Mouse (Mus musculus): ENCODE results near the gene Lmo7.

Lmo7 gene

DNA sequence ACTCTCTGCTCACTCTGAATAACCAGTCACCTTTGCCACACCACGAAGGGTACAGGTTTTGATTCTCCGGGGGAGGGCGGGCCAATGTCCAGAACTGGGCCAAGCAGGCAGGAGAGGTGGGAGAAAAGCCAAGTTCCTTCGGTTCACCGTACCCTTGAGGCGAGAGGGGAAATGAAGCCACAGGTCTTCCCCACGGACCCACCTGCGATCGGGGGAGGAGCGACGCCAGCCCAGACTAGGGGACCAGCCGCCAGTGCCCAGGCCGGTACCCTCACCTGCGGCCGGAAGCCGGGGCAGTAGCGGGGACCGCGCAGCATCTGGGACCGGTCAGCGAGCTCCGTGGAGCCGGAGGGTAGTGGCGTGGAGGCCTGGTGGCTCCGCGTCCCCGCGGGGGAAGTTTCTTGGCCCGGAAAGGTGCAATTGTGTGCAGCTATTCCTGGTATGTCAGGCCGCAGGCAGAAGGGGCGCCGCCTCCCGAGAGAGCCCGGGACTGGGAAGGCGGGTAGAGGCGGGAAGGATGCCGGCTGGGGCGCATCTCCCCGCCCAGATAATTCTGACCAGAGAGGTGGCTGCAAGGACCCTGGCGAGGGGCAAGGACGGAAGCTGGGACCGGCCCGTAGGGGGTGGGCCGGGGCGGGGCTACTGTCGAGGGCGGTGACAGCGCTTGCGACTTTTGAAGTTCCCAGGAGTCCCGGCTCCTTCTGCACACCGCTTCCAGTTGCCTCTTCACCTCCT is at the start of gene Lmo7, which contains the start of gene Gm9922:
TSS of gene Lmo7 (plus strand) at position 721 of the 735 bp plus-strand sequence.
TSS of gene Gm9922 (minus strand) at position 578 of the 735 bp plus-strand sequence.
- in situ Hi-C loops (cut with MboI, MseI) = no loop called here

- in situ Hi-C loops (cut with MboI, MseI) = no loop called here
Measured at GRCm38 (mm10) chr14:101687696-101688095, 42.1 kb upstream of the Lmo7 start.

DNA sequence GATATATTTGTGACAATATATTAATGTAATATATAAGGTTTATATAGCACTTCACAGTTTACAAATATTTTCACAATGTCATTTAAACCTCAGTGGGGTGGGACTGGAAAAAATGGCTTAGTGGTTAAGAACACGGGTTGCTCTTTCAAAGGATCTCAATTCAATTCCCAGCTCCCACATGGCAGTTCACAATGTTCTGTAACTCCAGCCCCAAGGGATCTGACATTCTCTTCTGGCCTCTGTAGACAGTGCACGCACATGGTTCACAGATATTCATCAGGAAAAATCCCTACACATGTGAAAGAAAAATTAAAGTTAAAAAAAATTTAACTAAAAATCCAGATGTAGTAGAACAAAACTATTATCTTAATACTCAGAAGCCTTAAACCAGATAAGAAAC is 41.4 kb upstream of the Lmo7 start:
- in situ Hi-C loops (cut with MboI, MseI) = no loop called here

DNA sequence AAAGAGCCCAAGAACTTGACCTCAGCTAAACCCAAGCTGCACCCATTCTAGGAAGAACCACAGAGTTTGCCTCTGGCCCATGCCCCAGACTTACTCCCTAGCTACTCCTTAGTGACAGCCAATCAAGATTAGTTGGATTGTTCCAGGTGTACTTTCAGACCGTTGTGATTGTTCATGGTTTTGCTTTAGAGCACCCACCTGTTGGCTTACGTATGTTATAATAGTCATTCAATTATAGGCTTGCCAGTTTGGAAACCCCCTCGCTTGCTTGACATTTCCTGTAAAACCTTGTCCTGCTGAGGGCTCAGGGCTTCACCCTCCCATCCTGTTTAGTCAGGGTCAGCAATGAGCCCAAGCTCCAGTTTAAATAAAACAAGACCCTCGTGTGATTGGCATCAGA is 25.3 kb upstream of the Lmo7 start:
- in situ Hi-C loops (cut with MboI, MseI) = loop anchor here in 1 of 2 experiments (10.0 kb wide), 1 partner anchor 1590 kb away; no protein-coding TSS in a partner anchor

- in situ Hi-C loops (cut with MboI, MseI) = loop anchor here in 1 of 2 experiments (10.0 kb wide), 1 partner anchor 1592 kb away; no protein-coding TSS in a partner anchor
Measured at GRCm38 (mm10) chr14:101707088-101707487, 22.7 kb upstream of the Lmo7 start.

DNA sequence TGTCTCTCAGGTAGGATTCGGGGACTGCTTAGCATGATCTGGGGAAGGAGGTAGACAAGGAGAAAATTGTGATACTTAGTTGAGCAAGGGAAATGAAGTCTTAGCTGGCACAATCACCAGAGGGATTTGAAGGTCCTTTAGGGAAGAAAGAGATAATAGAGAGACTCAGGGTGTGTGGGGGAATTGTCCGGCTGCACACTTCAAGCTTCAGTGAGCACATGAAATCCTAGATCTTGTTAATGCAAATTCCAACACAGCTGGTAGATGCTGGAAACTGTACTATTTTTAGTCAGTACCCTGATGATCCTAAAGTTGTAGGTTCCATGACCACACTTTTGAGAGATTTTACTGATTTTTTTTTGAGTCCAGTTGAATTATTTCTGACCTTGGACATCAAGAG is 15.3 kb upstream of the Lmo7 start:
- in situ Hi-C loops (cut with MboI, MseI) = no loop called here

DNA sequence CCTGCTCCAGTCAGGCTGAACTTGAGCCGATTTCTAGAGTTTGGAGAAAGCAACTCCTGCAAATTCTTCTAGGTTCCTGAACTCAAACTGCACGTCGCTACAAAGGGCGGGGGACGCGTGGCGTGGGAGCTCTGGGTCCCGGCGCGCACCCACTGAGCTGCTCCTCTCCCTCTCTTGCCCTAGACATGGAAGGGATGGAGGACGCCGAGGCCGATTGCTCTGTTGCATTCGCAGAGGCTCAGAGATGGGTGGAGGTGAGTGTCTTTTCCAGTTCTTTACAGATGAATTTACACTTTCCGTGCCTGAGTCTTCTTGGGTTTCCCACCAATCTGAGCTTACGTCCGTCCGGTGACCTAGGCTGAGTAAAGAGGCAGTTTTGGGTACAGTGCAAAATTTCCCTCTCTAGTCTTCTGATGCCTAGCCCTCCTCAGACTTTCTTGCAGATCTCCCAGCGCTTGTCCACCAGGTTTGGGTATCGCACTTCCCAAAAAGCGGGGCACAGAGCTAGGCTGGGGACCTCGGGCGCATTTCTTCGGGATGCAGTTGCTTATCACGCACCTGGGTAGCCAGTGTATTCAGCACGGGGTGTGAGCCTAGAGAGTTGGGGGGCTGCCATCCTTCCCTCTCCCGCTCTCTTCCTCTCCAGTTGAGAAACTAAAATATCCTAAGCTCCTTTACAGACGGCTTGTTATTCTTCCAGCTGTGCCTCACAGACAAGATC is 375 bp downstream of the Lmo7 start:
- in situ Hi-C loops (cut with MboI, MseI) = no loop called here

DNA sequence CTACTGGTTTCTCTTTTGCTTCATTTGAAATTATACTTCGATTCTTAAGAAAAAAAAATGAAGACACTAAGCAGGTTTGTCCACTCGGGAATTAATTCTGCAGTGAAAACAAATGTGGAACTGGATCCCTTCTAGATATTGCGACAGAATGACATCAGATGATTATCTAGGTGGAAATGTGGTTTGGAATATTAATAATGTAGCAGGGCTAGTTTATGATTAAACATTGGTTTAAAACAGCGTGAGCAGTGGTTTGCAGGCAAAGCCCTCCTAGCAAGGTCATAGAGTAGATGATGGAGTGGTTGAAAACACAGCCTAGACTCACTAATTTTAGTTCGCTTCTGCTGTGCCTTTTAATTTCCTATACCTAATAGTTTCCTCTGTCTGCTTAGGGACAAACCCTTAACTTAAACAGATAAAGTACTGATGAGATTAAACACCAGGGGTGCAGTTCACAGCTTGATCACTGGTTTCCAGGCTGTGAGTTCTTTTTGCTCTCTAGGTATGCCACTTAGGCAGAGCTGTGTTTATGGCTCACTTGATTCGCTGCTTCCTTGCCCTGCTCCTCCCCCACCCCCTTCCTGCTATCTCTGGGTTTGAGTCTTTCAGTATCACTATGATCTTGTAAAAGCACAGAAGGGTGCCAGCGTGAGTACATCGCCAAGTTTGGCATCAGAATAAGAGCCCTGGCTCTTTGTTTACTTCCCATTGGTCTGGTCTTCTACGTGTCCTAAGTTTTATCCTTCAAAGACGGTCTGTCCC is 4.0 kb downstream of the Lmo7 start:
- in situ Hi-C loops (cut with MboI, MseI) = no loop called here

DNA sequence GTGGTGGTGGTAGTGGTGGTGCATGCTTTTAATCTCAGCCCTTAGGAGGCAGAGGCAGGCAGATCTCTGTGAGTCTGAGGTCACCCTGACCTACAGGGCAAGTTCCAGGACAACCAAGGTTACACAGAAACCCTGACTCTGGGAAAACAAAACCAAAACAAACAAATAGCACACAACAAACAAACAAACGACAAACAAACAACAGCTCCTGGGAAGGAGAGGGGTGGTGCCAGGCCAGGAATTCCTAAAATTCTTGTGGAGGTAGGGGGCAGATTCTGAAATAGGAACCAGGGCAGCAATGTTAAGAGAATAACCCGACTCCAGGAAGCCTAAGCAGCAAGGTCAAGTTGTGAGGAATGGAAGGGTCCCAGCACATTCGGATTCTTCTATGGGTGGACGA is 7.7 kb downstream of the Lmo7 start:
- in situ Hi-C loops (cut with MboI, MseI) = no loop called here

- in situ Hi-C loops (cut with MboI, MseI) = no loop called here
Measured at GRCm38 (mm10) chr14:101746635-101747034, 16.9 kb downstream of the Lmo7 start.

- in situ Hi-C loops (cut with MboI, MseI) = no loop called here
Measured at GRCm38 (mm10) chr14:101747811-101748210, 18.1 kb downstream of the Lmo7 start.

GRCm38 (mm10) chr14:101748436-101748835 is 18.7 kb downstream of the Lmo7 start:
- in situ Hi-C loops (cut with MboI, MseI) = no loop called here

DNA sequence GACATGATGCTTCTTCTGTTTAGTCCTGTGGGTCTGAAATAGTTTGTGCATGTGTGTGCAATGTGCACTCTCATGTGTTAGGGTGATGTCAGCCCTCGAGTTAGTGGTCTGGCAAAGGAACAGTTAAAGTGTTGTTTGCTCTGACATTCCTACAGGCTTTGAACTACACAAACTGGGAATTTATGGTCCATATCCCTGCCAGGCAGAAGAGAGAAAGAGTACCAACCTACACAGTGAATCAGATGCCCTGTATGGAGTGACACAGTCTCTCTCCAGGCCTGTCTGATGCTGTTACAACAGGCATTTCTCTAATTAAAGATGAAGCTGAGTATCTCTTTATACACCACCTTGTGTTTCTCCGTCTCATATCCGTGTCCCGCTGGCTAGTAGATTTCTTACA is 21.2 kb downstream of the Lmo7 start:
- in situ Hi-C loops (cut with MboI, MseI) = no loop called here

DNA sequence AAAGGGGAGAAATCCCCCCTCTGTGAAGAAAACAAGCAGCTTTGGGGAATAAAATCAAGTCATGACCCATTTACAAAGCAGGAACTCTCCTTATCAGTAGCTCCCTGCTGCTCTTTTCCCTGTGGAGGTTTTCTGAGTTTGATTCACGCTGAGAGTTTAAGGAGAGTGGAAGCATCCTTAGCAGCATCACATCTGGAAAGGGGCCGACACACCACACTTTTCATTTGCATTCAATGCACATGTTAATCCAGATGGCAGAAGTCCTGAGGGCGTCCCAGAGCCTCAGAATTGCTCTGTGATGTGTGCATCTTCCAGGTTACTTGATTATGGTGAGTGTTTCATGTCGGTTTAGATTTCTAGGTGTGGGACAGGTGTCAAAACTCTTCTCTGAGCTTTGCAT is 25.7 kb downstream of the Lmo7 start:
- in situ Hi-C loops (cut with MboI, MseI) = no loop called here

GRCm38 (mm10) chr14:101762267-101762666 is 32.5 kb downstream of the Lmo7 start:
- in situ Hi-C loops (cut with MboI, MseI) = no loop called here

GRCm38 (mm10) chr14:101763762-101764295 is 34.1 kb downstream of the Lmo7 start:
- in situ Hi-C loops (cut with MboI, MseI) = no loop called here

DNA sequence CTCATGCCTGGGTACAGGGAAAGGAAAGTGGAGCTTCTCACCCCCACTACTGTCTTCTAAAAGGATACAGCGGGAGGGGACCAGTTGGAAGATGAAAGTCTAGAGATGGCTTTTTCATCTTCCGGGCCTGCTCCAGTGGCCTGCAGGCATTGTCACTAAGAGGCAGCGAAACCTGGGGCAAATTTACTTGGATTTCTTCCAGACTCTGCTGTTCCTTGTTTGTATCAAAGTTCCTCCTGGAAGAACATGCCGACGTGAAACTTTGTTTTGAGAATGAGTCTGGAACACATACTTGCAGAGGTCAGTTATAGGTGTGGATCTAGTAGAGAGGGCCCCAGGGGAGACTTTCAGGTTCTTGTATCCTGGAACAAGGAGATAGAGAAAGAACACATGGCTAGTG is 41.6 kb downstream of the Lmo7 start:
- in situ Hi-C loops (cut with MboI, MseI) = loop anchor here in 1 of 2 experiments (10.0 kb wide), 1 partner anchor 743 kb away; no protein-coding TSS in a partner anchor

DNA sequence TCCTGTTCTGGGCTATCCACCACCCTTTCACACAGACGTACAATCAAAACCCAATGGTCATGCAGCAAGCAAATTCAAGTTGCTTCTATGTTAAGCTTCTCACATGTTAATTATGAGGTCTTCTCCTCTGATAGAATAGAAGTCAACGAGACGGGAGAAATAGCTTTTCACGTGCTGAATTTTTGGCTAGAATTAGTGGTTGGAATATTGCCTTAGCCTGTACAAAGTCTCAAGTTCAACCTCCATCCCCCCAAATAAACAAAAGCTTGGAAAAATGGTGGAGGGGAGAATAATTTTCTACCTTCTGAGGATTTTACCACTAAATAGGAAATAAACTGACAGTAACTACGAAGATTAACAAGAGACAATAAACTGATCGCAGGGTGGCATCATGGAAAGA is 42.0 kb downstream of the Lmo7 start:
- in situ Hi-C loops (cut with MboI, MseI) = loop anchor here in 1 of 2 experiments (10.0 kb wide), 1 partner anchor 743 kb away; no protein-coding TSS in a partner anchor

GRCm38 (mm10) chr14:101774631-101775030 is 44.9 kb downstream of the Lmo7 start:
- in situ Hi-C loops (cut with MboI, MseI) = loop anchor here in 1 of 2 experiments (5.0 to 10.0 kb wide), 2 partner anchors 168 to 740 kb away; no protein-coding TSS in a partner anchor

DNA sequence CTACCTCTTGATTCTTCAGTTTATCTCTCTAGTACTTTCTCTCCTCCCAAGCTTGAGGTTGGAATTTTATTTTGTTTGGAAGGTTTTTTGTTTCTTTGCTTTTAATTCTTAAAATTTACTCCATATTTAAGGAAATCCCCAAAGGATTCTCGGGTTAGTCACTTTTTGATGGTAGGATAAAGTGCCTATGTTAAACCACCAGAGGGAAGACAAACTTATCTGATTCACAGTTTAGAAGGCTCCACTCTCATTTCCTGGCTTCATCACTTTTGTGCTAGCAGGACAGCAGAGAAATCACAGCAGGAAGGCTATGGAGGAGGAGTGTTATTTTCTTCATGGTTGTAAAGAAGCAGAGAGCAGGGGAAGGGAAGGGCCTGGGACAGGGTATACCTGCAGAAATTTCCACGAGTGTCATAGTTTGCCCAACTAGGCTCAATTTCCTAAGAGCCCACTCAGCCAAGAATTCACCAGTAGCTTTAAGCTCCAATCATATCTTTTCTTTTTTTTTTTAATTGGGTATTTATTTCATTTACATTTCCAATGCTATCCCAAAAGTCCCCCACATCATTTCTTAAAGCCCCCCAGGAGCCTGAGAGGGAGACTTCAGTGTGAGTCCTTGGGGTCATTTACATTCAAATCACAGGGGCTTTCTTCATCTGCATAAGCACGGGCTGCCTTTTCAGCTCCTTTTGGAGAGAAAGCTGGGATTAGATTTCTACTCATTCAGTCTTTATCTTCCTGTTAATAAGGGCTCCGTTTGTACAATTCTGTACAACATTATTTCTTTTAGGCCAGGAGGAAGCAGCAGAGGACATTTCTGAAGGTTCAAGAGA is 46.8 kb downstream of the Lmo7 start:
- in situ Hi-C loops (cut with MboI, MseI) = loop anchor here in 1 of 2 experiments (5.0 to 10.0 kb wide), 2 partner anchors 166 to 738 kb away; no protein-coding TSS in a partner anchor

Data from T-helper 17 cell (primary cell).